Mouse (Mus musculus) heart, adult 2 months (tissue): Measurements from ENCODE around the gene Slc38a6. TPM values are rescaled to one million over a fixed set of nuclear protein-coding genes. Genes with fewer than 3 reads are reported as not detected.
A peak's percentile ranks its signal among the peaks of the same experiment; 100 is the strongest.

Experiments used
- DNase-seq, 2 experiments: peaks; one replicate each; pipeline ENCODE4 v3.0.0; 2021
- H3K27ac ChIP-seq: fragments of 200-600 bp; 2 replicates; pipeline ENCODE4 v1.8.1; 2022
- H3K27me3 ChIP-seq: fragments of 200-500 bp; 2 replicates; pipeline ENCODE4 v1.6.1; 2012; ENCODE audit warnings: mild to moderate bottlenecking, low read length, inconsistent platforms, mixed read lengths; ENCODE audit not compliant: control insufficient read depth, insufficient read depth
- H3K36me3 ChIP-seq: fragments of 200-500 bp; 2 replicates; pipeline ENCODE4 v1.6.1; 2012; ENCODE audit warnings: low read length, inconsistent platforms; ENCODE audit not compliant: control insufficient read depth, insufficient read depth
- H3K4me1 ChIP-seq: fragments of 200-500 bp; 2 replicates; pipeline ENCODE4 v1.6.1; 2011; ENCODE audit warnings: low read length; ENCODE audit not compliant: control insufficient read depth, insufficient read depth
- H3K4me3 ChIP-seq: fragments of 200-600 bp; 2 replicates; pipeline ENCODE4 v1.8.1; 2022
- H3K79me2 ChIP-seq: fragments of 200-500 bp; replicated peaks from 2 replicates; pipeline ENCODE4 v1.6.1; 2012; ENCODE audit warnings: mild to moderate bottlenecking, inconsistent platforms, low read length, moderate library complexity, mixed read lengths; ENCODE audit not compliant: control insufficient read depth, insufficient read depth
- H3K9ac ChIP-seq: fragments of 200-500 bp; 2 replicates; pipeline ENCODE4 v1.6.1; 2012; ENCODE audit warnings: low read depth, mild to moderate bottlenecking, control low read depth, inconsistent platforms, low read length, mixed read lengths
- CTCF ChIP-seq: fragments of 200-600 bp; IDR thresholded peaks from 2 replicates; pipeline ENCODE4 v1.8.1; 2022; ENCODE audit warnings: antibody characterized with exemption, mild to moderate bottlenecking, moderate library complexity
- EP300 ChIP-seq: fragments of 200-500 bp; IDR thresholded peaks from 2 replicates; pipeline ENCODE4 v1.6.1; 2011; ENCODE audit warnings: low read depth, low read length, control low read depth; ENCODE audit not compliant: insufficient read depth
- POLR2A ChIP-seq: fragments of 200-500 bp; IDR thresholded peaks from 2 replicates; pipeline ENCODE4 v1.6.1; 2011; ENCODE audit warnings: mild to moderate bottlenecking, low read depth, low read length, control low read depth; ENCODE audit not compliant: insufficient read depth
- WGBS: fragments of 180-500 bp; shearing (Covaris S2); methylation state at CpG from one replicate; pipeline ENCODE4 v1.1.7; 2018; 5-methylcytosine and 5-hydroxymethylcytosine counted together
- intact Hi-C: fragments of 180-260 bp; cut with DNase I; formaldehyde crosslinking; loops from one replicate; pipeline ENCODE4 v1.15.1; 2025
- polyA plus RNA-seq: library from polyadenylated mRNA; depleted of rRNA; stranded (reverse); fragments of >200 nt; gene quantifications from 2 replicates; pipeline ENCODE4 v1.2.3, GENCODE M21; 2012
- total RNA-seq, 2 experiments: library from RNA; stranded (reverse); gene quantifications; 2 replicates each; pipeline ENCODE4 v1.2.3; 2021

The Slc38a6 gene
- total and polyA plus RNA-seq, 3 experiments, result 3.8 to 8.0 (median 4.0) TPM

DNA sequence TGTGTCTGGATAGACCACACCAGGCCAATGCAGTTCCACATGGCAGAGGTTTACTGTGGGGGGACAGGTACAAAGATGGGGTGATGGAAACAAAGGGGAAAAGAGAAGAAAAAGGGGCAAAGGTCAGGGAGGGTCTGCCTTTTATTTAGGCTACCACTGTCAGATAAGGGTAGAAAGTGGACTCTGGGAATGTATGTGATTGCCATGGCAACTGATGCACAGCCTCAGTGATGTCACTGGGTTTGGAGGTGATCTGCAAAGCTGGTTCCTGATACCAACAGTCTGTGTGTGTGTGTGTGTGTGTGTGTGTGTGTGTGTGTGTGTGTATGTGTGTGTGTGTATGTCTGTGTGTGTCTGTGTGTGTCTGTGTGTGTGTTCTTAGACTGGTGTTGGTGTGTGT lies 106.4 kb downstream of the Slc38a6 start:
- no peak for TF ChIP-seq EP300
- TF ChIP-seq CTCF, result no peak
- TF ChIP-seq POLR2A, result no peak
- Histone ChIP-seq H3K27ac (no peak overlapping the region), H3K27me3 (no peaks in the 10 kb centered on the region), H3K4me3 (no peak overlapping the region), H3K36me3 (no peaks in the 10 kb centered on the region), H3K79me2 (no peaks in the 10 kb centered on the region), H3K4me1 (peaks cover 5% of the 10 kb centered on the region; the same call in 1 of the 2 replicates), H3K9ac (no peak overlapping the region)
- intact Hi-C loops, result loop anchor here (5.0 to 10.0 kb wide), 2 partner anchors 48 to 106 kb away; partner anchors contain the start of genes Slc38a6 and Trmt5
- no peak for DNase-seq

GRCm38 (mm10) chr12:73393881-73394291 lies 107.3 kb downstream of the Slc38a6 start:
- TF ChIP-seq CTCF (no peak), EP300 (no peak), POLR2A (no peak)
- H3K36me3 ChIP-seq, result no peaks in the 10 kb centered on the region
- H3K27ac ChIP-seq, result no peak overlapping the region; the same call in 1 of the 2 replicates
- H3K27me3 ChIP-seq, result no peaks in the 10 kb centered on the region
- no peak overlapping the region for H3K4me3 ChIP-seq
- no peak for DNase-seq
- WGBS, result 39% methylated on average over 6 of the region's 6 CpGs
- intact Hi-C loops, result loop anchor here (5.0 to 10.0 kb wide), 2 partner anchors 49 to 107 kb away; partner anchors contain the start of genes Slc38a6 and Trmt5
- no peak overlapping the region for H3K9ac ChIP-seq
- H3K79me2 ChIP-seq, result no peaks in the 10 kb centered on the region
- H3K4me1 ChIP-seq, result peaks cover 5% of the 10 kb centered on the region; the same call in 1 of the 2 replicates

DNA sequence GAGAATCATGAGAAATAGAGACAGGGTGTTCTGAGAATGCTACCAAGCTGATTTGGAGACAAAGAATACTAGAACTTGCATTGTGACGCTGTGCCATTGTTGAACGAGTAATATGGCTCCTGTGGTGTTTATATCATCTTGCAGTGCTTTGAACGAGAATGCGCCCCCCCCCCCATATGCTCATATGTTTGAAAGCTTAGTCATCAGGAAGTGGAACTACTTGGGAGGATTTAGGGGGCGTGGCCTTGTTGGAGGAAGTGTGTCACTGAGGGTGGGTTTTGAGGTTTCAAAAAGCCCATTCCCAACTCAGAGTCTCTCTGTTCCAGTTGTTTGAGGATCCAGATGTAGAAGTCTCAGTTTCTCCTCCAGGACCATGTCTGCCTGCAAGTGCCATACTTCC lies 108.0 kb downstream of the Slc38a6 start:
- 88% methylated on average over 5 of the region's 5 CpGs for WGBS
- Histone ChIP-seq H3K79me2 (no peaks in the 10 kb centered on the region), H3K9ac (no peak overlapping the region), H3K4me1 (peaks cover 7% of the 10 kb centered on the region; the same call in 1 of the 2 replicates), H3K27me3 (no peaks in the 10 kb centered on the region), H3K27ac (no peak overlapping the region; the same call in 1 of the 2 replicates), H3K36me3 (no peaks in the 10 kb centered on the region), H3K4me3 (no peak overlapping the region)
- intact Hi-C loops, result loop anchor here (5.0 to 10.0 kb wide), 2 partner anchors 50 to 107 kb away; partner anchors contain the start of genes Slc38a6 and Trmt5
- DNase-seq, result no peak
- TF ChIP-seq POLR2A, result no peak
- no peak for TF ChIP-seq CTCF
- TF ChIP-seq EP300, result no peak

DNA sequence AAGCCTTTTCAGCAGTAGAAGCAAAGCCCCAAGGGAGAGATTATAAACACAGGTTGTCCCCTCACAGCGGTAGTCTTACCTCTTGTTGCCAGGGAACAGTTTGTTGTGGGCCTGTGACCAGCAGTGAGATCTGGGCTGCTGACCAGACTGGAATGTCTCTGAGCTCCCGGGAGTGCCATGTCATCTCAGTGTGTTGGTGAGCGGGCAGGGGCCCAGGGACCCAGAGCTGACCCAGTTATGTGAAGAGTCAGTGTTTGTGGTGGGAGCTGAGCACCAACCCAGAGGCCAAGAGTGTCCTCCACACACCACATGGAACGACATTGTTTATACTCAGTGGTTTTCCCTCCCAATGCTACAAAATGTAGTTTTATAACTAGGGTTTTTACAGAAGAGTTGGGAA lies 112.8 kb downstream of the Slc38a6 start:
- no peak overlapping the region for H3K9ac ChIP-seq
- peak in 1 of 2 experiments; percentile 65 for DNase-seq
- intact Hi-C loops, result loop anchor here (10.0 kb wide), 1 partner anchor 55 kb away; no protein-coding TSS in a partner anchor
- 44% methylated on average over 4 of the region's 4 CpGs for WGBS
- no peak overlapping the region for H3K4me3 ChIP-seq
- H3K27me3 ChIP-seq, result no peaks in the 10 kb centered on the region
- H3K79me2 ChIP-seq, result no peaks in the 10 kb centered on the region
- peak; percentile 68; the same call in 1 of the 2 replicates for TF ChIP-seq EP300
- no peak for TF ChIP-seq CTCF
- peaks cover 9% of the 10 kb centered on the region; the same call in 1 of the 2 replicates for H3K4me1 ChIP-seq
- no peaks in the 10 kb centered on the region; the same call in 1 of the 2 replicates for H3K36me3 ChIP-seq
- peak overlapping the region; percentile 65 for H3K27ac ChIP-seq

GRCm38 (mm10) chr12:73400481-73401025 lies 114.0 kb downstream of the Slc38a6 start:
- H3K79me2 ChIP-seq, result no peaks in the 10 kb centered on the region
- no peak overlapping the region for H3K4me3 ChIP-seq
- DNase-seq, result no peak
- intact Hi-C loops, result no loop called here
- no peaks in the 10 kb centered on the region for H3K27me3 ChIP-seq
- 73% methylated on average over 4 of the region's 4 CpGs for WGBS
- no peak overlapping the region; the same call in 1 of the 2 replicates for H3K27ac ChIP-seq
- H3K4me1 ChIP-seq, result peaks cover 10% of the 10 kb centered on the region; the same call in 1 of the 2 replicates
- TF ChIP-seq EP300 (no peak), CTCF (no peak), POLR2A (no peak)
- no peak overlapping the region for H3K9ac ChIP-seq
- H3K36me3 ChIP-seq, result no peaks in the 10 kb centered on the region; the same call in 1 of the 2 replicates

DNA sequence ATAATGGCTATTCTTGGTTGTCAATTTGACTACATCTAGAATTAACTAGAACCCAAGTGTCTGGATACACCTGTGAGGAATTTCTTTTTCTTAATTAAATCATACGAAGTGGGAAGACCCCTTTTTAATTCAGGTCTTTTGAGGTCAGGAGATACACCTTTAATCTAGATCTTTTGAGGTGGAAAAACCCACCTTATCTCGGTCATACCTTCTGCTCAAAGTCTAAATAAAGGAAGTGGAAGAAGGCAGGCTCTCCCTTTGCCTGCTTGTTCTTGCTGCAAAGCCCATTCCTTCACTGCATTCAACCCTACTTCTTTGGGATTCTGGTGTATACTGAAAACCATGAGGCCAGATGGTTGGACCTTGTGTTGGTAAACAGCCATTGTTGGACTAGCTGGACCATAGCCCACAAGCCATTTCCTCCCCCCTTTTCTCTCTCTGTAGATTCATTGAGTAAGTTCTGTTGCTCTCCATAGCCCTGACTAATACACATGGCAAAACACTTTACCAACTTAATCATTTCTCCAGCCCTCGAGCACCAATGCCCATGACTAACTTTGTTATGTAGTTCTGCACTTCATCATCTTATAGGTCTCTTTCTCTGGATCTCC lies 115.0 kb downstream of the Slc38a6 start:
- intact Hi-C loops, result no loop called here
- no peaks in the 10 kb centered on the region for H3K27me3 ChIP-seq
- TF ChIP-seq EP300 (no peak), CTCF (no peak), POLR2A (no peak)
- H3K79me2 ChIP-seq, result no peaks in the 10 kb centered on the region
- WGBS, result 66% methylated on average over 3 of the region's 3 CpGs
- H3K36me3 ChIP-seq, result no peaks in the 10 kb centered on the region; the same call in 1 of the 2 replicates
- peak overlapping the region; percentile 97 for H3K27ac ChIP-seq
- no peak overlapping the region for H3K9ac ChIP-seq
- H3K4me3 ChIP-seq, result no peak overlapping the region
- DNase-seq, result peak; percentile 2 to 12
- H3K4me1 ChIP-seq, result peaks cover 10% of the 10 kb centered on the region; the same call in 1 of the 2 replicates
